Mouse (Mus musculus): Measurements from ENCODE around the gene Stau1.

Gene Stau1

GRCm38 (mm10) chr2:166990861-166991260 is 5.2 kb downstream of the Stau1 start:
- DNase-seq (ENCODE audit: low read depth, low spot score), result no peak

- DNase-seq (ENCODE audit: low read depth, low spot score), result peak; percentile 36
Observed at GRCm38 (mm10) chr2:166983351-166983894, 12.7 kb downstream of the Stau1 start.

GRCm38 (mm10) chr2:166980161-166980560 is 15.9 kb downstream of the Stau1 start:
- no peak for DNase-seq (ENCODE audit: low read depth, low spot score)

GRCm38 (mm10) chr2:166977490-166977889 is 18.6 kb downstream of the Stau1 start:
- DNase-seq (ENCODE audit: low read depth, low spot score), result no peak

- no peak for DNase-seq (ENCODE audit: low read depth, low spot score)
Observed at GRCm38 (mm10) chr2:166976356-166976755, 19.7 kb downstream of the Stau1 start.

GRCm38 (mm10) chr2:166974177-166974872 is 21.8 kb downstream of the Stau1 start:
- DNase-seq (ENCODE audit: low read depth, low spot score), result no peak

- DNase-seq (ENCODE audit: low read depth, low spot score), result no peak
Observed at GRCm38 (mm10) chr2:166973153-166973552, 22.9 kb downstream of the Stau1 start.

- peak; percentile 28 for DNase-seq (ENCODE audit: low read depth, low spot score)
Observed at GRCm38 (mm10) chr2:166964773-166965172, 31.3 kb downstream of the Stau1 start.

GRCm38 (mm10) chr2:166963257-166963656 is 32.8 kb downstream of the Stau1 start:
- no peak for DNase-seq (ENCODE audit: low read depth, low spot score)

GRCm38 (mm10) chr2:166960648-166961330 is 35.3 kb downstream of the Stau1 start:
- no peak for DNase-seq (ENCODE audit: low read depth, low spot score)

GRCm38 (mm10) chr2:166956805-166957204 is 39.3 kb downstream of the Stau1 start:
- peak; percentile 81 for DNase-seq (ENCODE audit: low read depth, low spot score)

- no peak for DNase-seq (ENCODE audit: low read depth, low spot score)
Observed at GRCm38 (mm10) chr2:166952151-166952550, 43.9 kb downstream of the Stau1 start.

GRCm38 (mm10) chr2:166950853-166951648 is 45.0 kb downstream of the Stau1 start:
- DNase-seq (ENCODE audit: low read depth, low spot score), result no peak

- no peak for DNase-seq (ENCODE audit: low read depth, low spot score)
Observed at GRCm38 (mm10) chr2:166948936-166949335, 47.2 kb downstream of the Stau1 start.

- no peak for DNase-seq (ENCODE audit: low read depth, low spot score)
Observed at GRCm38 (mm10) chr2:166948246-166948645, 47.9 kb downstream of the Stau1 start.

GRCm38 (mm10) chr2:166945456-166945855 is 50.6 kb downstream of the Stau1 start:
- peak; percentile 45 for DNase-seq (ENCODE audit: low read depth, low spot score)

- DNase-seq (ENCODE audit: low read depth, low spot score), result no peak
Observed at GRCm38 (mm10) chr2:166944346-166944745, 51.8 kb downstream of the Stau1 start.

GRCm38 (mm10) chr2:166943146-166943545 is 53.0 kb downstream of the Stau1 start:
- DNase-seq (ENCODE audit: low read depth, low spot score), result no peak

GRCm38 (mm10) chr2:166936166-166936565 is 59.9 kb downstream of the Stau1 start:
- no peak for DNase-seq (ENCODE audit: low read depth, low spot score)

- no peak for DNase-seq (ENCODE audit: low read depth, low spot score)
Observed at GRCm38 (mm10) chr2:166935582-166935981, 60.5 kb downstream of the Stau1 start.

- no peak for DNase-seq (ENCODE audit: low read depth, low spot score)
Observed at GRCm38 (mm10) chr2:166934416-166934815, 61.7 kb downstream of the Stau1 start.

- DNase-seq (ENCODE audit: low read depth, low spot score), result no peak
Observed at GRCm38 (mm10) chr2:166933943-166934342, 62.2 kb downstream of the Stau1 start.

All from CD4-positive, CD25-positive, alpha-beta regulatory T cell, adult 2 months (primary cell).